Mouse (Mus musculus) spleen, postnatal 10 days (tissue): Measurements from ENCODE around the gene Zfhx3.

ENCODE experiments used
- DNase-seq, 2 experiments: peaks; one replicate each; pipeline ENCODE4 v3.0.0; 2021 to 2022; ENCODE audit warnings: low spot score in 2 of 2

Zfhx3 gene

DNA sequence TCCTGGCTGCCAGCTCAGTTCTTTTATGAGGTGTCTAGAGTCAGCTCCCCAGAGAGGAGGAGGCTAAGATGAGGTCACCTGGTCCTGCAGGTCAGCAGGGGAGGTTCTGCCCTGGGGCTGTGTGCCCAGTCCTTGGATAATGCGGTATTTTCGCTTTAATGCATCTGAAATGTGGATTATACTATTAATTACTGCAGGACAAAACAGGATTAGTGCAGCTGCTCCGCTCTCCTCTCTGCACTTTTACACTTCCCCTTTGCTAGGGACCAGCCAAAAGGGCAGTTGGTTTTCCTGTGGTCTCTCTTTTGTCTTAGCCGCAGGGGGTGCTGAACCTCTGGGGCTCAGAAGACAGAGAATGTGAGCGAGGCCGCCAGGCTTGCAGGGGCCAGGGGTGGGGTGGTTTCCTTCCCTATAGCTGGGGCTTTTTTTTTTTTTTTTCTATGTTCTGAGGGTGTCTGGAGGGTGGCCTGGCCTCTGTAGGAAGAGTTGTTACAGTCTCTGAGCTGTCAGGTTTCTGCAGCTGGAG is 806.5 kb downstream of the Zfhx3 start:
- DNase-seq: peak in 1 of 2 experiments; percentile 52

DNA sequence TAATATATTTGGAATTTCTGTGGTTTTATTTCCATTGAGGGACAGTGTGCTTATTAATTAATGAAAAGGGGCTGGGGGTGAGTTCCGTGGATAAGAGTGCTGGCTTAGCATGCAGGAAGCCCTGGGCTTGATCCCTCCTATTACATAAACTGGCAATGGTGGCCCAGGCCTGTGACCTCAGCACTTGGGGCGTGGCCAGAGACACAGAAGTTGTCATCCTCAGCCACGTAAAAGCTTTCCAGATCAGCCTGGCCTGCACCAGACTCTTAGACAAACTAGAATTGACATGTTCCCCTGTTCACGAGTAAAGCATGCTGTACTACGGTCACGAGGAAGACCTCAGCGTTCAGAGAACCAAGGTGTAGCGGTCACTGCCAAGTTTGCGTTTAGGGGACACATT is 808.4 kb downstream of the Zfhx3 start:
- DNase-seq: no peak

DNA sequence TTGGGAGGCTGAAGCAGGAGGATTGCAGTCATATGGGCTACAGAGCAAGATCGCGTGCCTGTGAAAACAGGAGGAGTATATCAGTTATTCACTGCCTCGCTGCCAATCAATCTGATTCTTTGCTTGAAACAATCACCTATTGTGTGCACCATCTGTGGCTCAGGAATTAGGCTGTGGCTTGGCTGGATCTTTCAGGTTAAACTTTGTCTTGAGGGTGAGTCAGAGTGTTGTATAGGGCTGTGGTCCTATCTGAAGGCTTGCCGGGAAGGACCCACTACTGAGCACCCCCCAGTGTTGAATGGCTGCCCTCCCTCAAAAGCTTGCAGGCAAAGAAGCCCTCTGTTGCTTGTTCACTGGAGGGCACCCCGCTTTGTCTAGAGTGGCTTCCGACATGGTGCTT is 812.1 kb downstream of the Zfhx3 start:
- no peak for DNase-seq

DNA sequence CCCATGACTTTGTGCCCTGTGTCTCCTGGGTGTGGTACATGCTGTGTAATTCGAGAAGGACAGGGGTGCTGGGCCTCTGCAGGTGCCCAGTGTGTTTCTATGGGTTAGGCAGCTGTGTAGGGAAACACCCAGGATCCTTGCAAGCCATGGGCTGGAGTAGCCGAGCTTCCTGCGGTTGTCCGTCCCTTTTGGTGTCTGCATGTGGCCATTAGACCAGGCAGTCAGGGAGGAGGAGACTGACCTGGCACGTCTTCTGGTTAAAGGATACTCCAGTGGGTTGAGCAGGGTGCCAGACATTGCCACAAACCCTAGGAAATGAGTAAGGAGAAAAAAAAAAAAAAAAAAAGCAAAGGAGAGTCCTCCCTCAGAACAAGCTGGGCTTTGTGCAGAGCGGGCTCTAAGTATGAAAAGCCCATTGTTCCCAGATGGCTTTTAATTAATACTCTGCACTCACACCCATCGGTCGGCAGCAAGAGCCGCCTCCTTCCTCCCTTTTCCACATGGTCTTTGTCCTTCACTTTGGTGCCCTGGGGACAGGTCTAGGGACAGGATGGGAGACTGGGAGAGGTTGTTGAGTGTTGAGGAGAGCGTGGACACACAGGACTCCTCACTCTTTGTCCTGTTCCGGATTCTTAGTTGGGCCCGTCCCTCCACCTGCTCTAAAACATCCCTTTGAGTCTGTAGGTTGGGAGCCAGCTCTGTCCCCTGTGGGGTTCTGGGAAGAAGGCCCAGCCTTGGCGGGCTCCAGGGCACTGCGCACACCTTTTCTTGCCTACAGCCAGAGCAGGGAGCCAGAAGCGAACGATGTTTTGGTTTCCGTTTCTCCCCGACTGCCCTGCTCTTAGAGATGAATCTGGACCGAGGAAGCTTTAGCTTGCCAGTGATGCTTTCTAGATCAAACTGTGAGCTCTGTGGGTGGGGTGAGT is 813.2 kb downstream of the Zfhx3 start:
- DNase-seq: no peak

DNA sequence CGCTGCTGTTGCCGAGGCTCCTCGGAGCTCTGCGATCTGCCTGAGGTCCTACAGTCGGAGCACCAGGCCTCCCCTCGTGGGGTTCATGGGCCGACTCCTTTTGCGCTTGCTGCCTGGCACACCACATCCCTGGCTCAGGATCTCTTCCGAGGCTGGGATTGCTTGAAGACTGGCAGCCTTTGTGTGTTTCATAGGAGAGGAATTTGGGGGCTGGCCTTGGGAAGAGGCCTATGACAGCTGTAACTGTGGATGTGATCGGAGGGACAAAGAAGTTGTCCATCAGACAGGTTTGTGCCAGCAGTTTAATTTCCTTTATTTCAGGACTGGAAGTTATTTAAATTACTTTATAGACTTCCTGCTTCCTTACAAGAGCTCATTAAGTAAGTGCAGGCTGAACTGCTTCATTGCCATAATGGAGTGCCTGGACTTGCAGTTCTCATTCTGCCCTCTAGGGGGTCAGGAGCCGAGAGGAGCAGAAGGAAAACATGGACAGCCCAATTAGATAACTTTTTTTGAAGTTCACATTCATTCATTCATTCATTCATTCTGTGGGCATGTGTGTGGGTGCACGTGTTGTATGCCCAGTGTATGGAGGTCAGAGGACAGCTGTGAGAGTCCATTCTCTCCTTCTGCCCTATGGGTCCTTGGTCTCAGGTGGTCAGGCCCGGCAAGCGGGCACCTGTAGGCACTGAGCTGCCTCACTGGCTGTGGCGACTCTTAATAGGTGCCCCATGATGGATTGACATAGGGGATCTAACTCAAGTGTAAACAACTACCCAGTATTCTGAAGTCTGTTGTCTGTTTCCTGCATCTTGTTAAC is 817.3 kb downstream of the Zfhx3 start:
- peak; percentile 49 to 76 for DNase-seq

DNA sequence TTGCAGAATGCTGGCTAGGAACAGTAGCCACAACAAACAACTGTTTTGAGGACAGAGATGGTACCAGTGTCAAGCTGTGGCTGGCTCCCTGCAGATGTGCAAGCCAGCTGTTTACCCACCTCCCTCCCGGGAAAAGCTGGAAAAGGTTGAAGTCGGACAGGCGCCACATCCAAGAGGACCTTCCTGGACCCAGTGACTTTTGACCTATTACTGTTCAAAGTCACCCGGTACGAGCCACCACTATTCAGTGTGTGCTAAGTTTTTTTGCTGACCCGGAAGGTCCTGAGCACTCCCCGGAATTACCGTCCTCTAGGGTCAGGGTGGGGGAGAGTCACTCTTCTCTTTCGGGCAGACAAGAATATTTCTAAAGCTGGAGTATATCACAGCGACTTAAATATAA is 818.3 kb downstream of the Zfhx3 start:
- no peak for DNase-seq

DNA sequence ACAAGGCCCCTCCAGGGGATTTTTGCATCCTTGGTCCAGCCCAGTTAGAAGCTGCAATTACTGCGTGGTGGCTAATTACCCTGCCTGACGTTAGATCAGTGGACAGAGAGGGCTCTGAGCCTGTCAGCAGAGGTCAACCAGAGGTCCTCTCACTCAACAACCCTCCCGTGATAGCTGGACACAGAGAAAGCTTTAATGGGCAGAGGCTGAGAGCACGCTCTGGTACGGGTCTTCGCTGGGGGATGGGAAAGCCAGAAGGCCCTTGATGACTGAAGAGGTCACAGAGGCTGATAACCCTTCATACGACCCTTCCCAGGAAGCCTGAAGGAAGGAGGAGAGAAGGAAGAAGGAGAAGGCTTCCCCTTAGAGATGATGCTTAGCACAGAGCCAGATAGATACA is 820.1 kb downstream of the Zfhx3 start:
- DNase-seq: no peak

DNA sequence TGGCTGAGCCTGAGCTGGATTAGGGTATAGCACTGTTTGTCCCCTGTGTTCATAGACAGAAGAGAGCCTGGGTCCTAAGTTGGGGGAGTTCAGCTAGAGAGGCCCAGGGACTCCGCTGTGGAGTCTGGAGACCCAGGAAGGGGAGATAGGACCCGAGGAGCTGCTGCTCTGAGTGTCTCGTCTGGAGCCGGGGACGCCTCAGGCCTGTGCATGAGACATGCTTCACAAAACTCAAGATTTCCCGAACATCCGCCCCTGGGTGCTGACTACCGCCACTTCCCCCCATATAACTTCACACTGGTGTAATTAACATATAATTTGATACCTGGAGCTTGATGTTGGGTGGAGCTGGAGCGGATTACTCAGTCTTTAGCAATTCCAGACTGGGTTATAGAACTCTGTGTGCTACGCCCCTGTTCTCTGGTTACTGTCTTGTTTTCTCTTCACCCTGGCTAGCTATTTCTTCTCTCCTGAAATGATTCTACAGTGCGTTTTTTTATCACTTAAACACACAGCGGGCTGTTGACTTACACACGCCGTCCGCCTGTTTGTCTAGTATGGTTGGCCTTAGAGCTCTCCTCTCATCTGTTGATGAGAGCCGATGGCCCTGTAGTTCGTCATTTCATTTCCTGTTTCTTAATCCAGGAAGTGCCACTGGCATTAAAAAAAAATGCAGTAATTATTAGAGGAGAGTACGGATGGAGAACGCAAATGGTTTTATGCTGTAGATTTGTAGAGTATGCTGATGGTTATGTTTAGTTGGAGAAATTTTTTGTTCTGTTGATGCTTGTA is 822.2 kb downstream of the Zfhx3 start:
- DNase-seq: no peak

DNA sequence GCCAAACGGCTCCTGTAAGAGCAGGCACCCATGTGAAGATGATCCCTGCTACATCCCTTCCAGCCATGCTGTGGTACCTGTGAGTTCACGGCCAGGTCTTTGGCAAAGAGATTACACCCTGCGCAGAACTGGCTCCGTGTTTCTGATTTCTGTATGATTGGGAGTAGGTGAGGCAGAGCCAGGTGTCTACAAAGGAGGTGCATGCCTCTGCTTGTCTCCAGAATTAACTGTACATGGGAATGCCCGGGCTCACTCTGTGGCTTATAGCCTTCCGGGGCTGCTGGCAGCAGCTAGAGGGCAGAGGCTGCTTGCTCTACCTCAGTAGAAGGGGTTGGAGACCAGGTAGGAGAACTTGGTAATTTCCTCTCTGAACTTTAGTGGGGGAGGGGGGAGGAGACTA is 823.7 kb downstream of the Zfhx3 start:
- no peak for DNase-seq

DNA sequence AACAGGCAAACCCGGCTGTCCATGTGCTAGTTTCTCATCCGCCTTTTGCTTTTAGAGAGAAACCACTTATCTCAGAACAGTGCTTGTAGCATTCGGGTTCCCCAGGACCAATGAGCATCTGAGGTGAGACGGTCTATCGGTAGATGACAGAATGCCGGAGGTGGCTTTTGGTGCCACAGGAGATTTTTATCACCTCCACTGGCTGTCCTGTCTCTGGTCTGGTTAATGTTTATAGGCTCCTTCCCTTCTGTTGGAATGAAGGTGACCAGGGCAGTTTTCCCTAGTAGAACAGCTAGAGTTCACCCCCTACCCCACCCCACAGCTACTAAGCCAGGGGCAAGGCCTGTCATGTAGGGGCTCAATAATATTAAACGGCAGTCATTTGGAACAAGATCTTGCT is 825.6 kb downstream of the Zfhx3 start:
- DNase-seq: no peak

DNA sequence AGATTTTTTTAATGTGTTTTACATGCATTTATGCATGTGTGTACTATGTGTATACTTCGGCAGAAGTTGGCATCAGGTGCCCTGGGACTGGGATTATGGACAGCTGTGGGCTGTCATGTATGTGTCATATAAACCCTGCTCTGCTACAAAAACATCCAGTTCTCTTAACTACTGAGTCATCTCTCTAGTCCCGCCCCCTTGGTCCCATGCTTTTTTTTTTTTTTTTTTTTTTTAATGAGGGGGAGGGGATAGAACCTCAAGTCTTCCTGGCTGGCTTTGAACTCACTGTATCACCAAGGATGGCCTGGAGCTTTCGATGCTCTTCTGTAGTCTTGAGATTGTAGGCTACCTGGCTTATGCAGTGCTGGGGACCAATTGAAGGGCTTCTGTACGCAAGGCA is 827.9 kb downstream of the Zfhx3 start:
- no peak for DNase-seq

DNA sequence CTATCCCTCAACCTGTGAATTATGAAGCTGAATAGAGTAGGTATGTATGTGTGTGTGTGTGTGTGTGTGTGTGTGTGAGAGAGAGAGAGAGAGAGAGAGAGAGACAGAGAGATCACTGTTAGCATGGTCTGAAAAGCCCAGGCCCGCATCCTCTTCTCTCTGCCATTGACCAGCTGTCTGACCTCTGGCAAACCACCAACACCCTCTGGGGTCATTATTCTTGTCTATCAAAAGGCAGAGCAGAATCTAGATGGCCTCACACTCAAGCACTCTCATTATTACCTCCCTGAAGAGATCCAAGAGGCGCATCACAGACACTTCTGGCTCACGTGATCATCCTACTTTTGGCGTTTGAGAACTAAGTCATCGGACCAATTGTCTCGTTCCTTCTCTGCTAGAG is 831.0 kb downstream of the Zfhx3 start:
- DNase-seq: no peak

DNA sequence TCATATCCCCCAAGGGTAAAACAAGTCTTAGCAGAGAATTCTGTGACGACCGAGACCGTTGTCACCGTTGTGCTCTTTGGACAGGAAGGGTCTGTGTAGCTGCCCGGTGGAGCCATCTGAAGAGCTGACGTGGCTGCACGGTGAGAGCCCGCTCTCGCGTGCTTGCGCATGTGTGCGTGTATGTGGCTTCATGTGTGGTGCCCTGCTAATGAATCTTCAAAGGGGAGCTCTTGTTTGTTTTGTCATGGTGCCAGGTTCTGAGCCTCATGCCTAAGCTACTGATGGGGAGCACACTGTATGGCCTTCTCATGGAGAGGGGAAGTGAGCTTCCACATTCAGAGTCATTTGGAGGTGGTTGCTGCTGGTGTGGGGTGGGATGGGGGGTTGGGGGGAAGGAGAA is 835.6 kb downstream of the Zfhx3 start:
- no peak for DNase-seq

DNA sequence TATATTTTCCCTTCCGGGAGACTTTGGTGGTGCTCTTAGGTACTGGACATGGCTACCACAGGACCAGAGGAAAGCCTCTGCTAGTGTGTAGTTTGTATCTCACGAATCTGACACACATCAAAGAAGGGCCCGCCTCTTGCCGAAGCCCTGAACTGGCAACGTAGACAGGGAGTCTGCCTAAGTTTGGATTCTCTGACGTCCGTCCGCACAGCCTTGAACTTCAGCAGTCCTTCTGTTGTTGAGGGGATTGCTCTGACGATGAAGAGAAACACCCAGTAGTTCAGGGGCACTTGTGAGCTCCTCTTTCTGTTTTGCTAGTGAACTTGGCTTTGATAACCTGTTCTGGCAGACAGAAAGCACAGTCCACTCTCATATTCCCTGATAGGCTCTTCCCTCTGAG is 836.1 kb downstream of the Zfhx3 start:
- no peak for DNase-seq

DNA sequence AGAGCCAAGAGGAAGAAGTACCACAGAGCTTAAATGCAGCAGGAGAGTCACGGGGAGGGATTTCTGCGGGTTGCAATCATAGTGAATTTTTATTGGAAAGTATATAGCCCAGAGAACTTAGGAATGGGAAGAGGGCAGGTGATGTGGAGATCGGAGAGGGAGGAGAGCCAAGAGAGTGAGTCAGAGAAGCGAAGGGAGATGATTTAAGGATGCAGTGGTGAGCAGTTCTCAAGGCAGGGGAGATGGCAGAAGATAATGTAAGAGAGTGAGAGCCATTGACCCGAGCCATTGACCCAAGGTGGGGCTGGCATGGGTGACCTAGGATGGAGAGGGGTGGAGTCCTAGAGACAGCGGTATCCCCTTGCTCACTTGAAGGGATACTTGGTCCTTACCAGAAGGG is 838.3 kb downstream of the Zfhx3 start:
- DNase-seq: no peak

DNA sequence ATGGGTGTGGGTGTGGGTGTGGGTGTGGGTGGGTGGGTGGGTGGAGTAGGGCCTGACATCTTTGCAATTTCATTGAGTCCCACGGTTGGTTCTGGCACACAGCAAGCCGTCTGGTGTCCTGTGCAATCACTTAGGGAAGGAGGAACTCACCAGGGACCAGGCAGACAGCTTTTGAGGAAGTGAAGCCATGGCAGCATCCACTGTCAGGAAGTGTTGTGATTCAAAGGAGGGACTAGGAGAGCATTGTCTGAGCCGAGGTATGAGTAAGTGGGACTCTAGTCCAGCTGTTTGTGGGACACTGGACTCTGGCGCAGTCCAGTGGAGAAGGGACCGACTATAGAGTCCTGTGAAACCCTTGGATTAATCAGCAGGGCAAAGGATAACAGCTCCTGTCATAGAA is 838.7 kb downstream of the Zfhx3 start:
- no peak for DNase-seq

DNA sequence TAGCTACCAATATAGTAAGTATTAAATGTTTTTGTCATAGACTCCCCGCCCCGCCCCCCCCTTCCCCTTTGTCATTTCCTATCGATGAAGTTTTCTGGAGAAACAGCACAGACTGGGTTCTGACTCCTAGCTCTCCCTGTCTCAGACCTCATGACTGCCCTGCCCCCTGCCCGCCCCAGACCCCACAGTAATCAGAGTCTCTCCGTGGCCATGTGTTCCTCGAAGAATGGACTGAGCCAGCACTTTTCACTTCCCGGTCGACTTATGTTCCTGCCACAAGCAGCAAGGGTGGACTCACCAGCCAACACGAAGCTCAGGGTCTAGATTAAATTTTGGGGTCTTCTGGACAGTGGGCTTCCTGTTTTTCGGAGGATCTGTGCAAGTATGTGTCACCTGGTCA is 840.7 kb downstream of the Zfhx3 start:
- no peak for DNase-seq

DNA sequence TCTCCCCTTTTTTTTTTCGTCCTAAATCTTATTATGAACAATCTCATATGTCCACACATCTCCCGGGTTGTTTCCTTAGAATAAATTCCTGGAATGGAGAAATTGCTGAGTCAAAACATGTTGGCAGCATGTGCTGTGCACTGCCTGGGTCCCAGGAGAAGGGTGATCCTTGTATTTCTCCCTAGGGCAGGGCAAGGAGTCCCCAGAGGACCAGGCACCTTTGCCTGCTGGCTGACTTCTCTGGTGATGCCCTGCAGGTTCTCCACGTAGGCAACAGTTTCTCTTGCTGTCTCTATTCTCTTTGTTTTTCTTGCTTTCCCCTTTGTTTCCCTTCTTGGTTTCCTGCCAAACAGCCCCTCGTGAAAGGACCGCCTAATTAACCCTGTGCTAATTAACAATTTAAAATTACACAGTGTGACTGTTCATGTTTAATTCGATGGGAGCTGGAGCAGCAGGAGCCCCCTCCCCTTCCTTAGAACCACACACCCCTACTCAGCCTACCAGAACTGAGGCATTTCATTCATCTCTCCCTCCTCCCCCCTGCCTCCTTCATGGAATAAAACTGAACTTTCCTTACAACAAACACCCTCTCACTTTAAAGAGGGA is 845.8 kb downstream of the Zfhx3 start:
- no peak for DNase-seq

DNA sequence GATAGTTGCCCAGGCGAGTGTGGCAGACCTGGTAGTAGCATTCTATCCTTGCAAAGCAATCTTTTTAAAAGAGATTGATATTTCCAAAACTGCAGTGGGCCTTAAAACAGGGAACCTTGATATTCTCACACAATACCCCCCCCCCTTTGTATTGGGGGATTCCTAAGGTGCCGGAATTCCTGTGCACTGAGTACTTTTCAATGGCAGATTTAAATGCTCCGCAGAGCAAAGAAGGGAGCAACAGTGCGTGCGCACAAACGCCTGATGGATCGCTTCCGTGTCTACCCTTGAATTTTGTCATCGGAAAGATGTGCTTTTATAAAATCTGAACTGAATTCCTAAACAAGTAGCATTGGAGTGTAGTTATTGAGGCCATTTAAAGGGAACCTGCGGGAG is 846.3 kb downstream of the Zfhx3 start:
- DNase-seq: no peak

DNA sequence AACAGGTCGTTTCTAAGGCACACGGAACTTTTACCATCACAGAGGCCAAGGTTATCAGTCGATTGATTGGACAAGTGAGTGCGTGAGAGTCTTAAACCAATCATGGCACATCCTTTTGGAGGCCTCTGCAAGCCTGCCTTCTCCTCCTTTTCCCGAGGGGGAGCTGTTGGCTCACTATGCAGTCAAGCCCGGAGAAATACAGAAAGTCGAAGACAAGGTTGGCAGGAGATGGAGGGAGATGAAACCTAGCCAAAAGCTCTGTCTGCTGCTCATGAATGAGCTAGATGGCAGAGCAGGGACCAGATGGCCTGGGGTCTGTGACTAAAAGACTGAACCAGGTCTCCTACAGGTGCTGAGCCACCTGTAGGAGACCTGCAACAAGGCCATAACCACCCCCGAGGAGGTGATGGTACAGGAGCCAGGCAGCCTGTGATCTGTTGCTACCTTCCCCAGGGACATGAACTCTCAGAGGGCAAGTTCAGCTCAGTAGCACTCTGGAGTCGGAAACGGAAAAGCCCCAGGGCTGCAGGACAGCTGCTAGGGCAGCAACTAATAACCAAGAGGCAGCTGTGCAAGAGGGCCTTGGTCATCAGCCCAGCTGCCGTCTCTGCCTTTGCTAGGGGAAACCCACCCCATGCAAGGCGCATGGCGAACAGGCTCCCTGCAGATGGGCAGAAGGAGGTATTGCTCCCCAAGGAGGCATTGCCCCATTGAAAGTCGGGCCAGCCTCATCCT is 848.3 kb downstream of the Zfhx3 start:
- no peak for DNase-seq

DNA sequence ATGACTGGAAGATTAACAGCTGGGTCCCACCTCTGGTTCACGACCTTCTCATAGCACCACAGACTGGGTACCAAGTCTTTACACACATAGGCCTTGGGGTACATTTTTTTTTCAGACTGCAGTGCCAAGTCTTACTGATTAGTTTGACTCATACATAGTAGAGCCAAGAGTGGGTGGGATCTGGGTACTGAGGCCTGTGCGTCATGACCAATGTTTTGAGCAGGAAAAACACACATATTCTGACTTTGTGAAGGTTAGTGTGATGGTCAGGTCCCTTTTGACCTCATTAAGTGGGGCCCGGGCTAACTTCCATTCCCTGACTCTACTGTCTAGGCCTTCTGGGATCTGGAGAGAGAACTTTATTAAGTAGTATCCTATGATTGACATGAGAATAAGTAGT is 853.6 kb downstream of the Zfhx3 start:
- DNase-seq: no peak
